Mouse (Mus musculus) liver, postnatal 0 days (tissue): Measurements from ENCODE around the gene Nphp1. TPM values are rescaled to one million over a fixed set of nuclear protein-coding genes. Genes with fewer than 3 reads are reported as not detected.

Source experiments
- ATAC-seq: fragments of 200-750 bp; cut with Nextera tagmentation; 2 replicates; pipeline ENCODE4 v1.8.0; 2017; ENCODE audit warnings: mild to moderate bottlenecking, moderate library complexity
- DNase-seq: peaks from one replicate; pipeline ENCODE4 v3.0.0-alpha.2; 2016
- H3K27ac ChIP-seq: fragments of 300-500 bp; sonication (generic); 2 replicates; pipeline ENCODE4 v1.5.1; 2014; ENCODE audit warnings: antibody characterized with exemption, moderate library complexity, mild to moderate bottlenecking, low read depth
- H3K27me3 ChIP-seq: fragments of 300-500 bp; sonication (generic); 2 replicates; pipeline ENCODE4 v1.6.1; 2014; ENCODE audit warnings: low read length, control low read depth, mixed read lengths; ENCODE audit not compliant: insufficient read depth
- H3K36me3 ChIP-seq: fragments of 300-500 bp; sonication (generic); replicated peaks from 2 replicates; pipeline ENCODE4 v1.6.1; 2014; ENCODE audit warnings: mild to moderate bottlenecking, control low read depth, low read length, moderate library complexity, mixed read lengths; ENCODE audit not compliant: insufficient read depth
- H3K4me1 ChIP-seq: fragments of 300-500 bp; sonication (generic); 2 replicates; pipeline ENCODE4 v1.6.1; 2014; ENCODE audit warnings: antibody characterized with exemption, mild to moderate bottlenecking, control low read depth; ENCODE audit not compliant: insufficient read depth
- H3K4me2 ChIP-seq: fragments of 300-500 bp; sonication (generic); 2 replicates; pipeline ENCODE4 v1.6.1; 2014; ENCODE audit warnings: low read depth, mild to moderate bottlenecking, low read length, moderate library complexity, mixed read lengths
- H3K4me3 ChIP-seq: fragments of 300-500 bp; sonication (generic); 2 replicates; pipeline ENCODE4 v1.5.1; 2014; ENCODE audit warnings: low read depth, low read length
- H3K9ac ChIP-seq: fragments of 300-500 bp; sonication (generic); replicated peaks from 2 replicates; pipeline ENCODE4 v1.6.1; 2014; ENCODE audit warnings: mild to moderate bottlenecking, moderate library complexity
- H3K9me3 ChIP-seq: fragments of 300-500 bp; sonication (generic); 2 replicates; pipeline ENCODE4 v1.6.1; 2016; ENCODE audit warnings: mild to moderate bottlenecking, control low read depth, low read length, mixed read lengths
- CTCF ChIP-seq: sonication (generic); IDR thresholded peaks from 2 replicates; pipeline ENCODE4 v1.5.1; 2016; ENCODE audit warnings: antibody characterized with exemption, low read depth
- EP300 ChIP-seq: IDR thresholded peaks from 2 replicates; pipeline ENCODE4 v1.6.1; 2016; ENCODE audit warnings: antibody characterized with exemption, low read depth, mild to moderate bottlenecking
- WGBS: fragments of 180-500 bp; shearing (Covaris S2); extraction: QIAGEN DNeasy Blood & Tissue Kit; methylation state at CpG from one replicate; pipeline ENCODE4 v1.1.7; 2014; ENCODE audit not compliant: insufficient replicate concordance; 5-methylcytosine and 5-hydroxymethylcytosine counted together
- polyA plus RNA-seq: library from polyadenylated mRNA; unstranded; fragments of >200 nt; fragmentation: Nextera tagmentation; extraction: Ambion mirVana; gene quantifications from 2 replicates; pipeline ENCODE4 v1.2.1, GENCODE M21; 2015

Gene Nphp1
- polyA plus RNA-seq, 1 experiment from 2014 or later = 4.4 TPM

DNA sequence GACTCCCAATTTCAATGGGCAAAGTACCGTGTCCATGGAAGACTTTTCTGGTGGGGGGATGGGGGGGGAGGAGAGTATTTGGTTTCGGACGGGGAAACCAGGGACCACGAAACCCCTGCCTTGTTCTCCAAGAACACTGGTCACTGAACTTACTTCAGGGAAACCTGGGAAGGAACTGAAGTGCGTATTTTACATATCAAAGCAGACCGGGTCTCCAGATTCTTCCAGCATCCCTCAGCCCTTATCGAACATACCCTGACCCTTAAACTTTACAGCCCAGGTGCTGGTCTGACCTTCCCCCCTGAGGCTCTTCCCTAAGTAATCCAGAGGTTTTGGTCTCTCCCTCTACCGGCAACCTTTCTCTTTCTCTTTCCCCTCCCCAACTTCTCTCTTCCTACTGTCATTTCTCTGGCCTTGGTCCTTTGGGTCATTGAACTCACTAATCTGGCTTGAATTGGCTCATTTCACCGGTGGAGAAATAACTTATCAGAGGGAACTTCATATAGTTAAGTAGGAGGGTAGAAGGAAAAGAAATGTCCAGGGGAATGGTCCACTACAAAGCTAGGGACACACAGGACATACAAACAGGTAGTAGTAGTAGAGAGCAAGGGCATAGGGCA lies 1.1 kb upstream of the Nphp1 start:
- ATAC-seq (no peak), DNase-seq (no peak)
- 30% methylated on average over 9 of the region's 9 CpGs for WGBS
- Histone ChIP-seq H3K27ac (peak overlapping the region; percentile 48; the same call in 1 of the 2 replicates), H3K9ac (peak overlapping the region; percentile 76), H3K4me3 (peak overlapping the region; percentile 67), H3K4me1 (peaks cover 18% of the 10 kb centered on the region), H3K4me2 (peak overlapping the region; percentile 92), H3K36me3 (no peaks in the 10 kb centered on the region), H3K27me3 (no peaks in the 10 kb centered on the region), H3K9me3 (no peaks in the 10 kb centered on the region)
- no peak for TF ChIP-seq CTCF
- no peak for TF ChIP-seq EP300

DNA sequence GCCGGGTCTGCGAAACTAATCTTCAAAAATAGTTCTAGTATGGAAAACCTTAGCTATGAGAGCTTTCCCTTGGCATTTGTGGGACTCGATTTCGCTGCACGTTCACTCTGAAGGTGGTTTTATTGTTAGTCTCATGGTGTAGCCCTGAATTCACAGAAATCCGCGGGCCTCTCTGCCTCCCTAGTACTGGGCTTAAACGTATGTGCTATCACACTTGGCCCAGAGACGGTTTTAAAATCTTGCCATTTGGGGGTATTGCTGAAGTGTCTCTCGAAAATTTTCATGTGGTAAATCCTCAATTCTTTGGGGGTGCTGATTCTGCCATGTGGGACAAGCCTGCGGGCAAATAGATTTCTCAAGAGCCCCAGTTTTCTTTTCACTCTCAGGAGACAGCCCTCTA lies 441 bp upstream of the Nphp1 start:
- no peak for TF ChIP-seq EP300
- no peak for TF ChIP-seq CTCF
- Histone ChIP-seq H3K36me3 (no peaks in the 10 kb centered on the region), H3K27me3 (no peaks in the 10 kb centered on the region), H3K9ac (peak overlapping the region; percentile 76), H3K4me1 (peaks cover 18% of the 10 kb centered on the region), H3K4me3 (peak overlapping the region; percentile 67), H3K27ac (peak overlapping the region; percentile 48; the same call in 1 of the 2 replicates), H3K4me2 (peak overlapping the region; percentile 92), H3K9me3 (no peaks in the 10 kb centered on the region)
- 4% methylated on average over 11 of the region's 11 CpGs for WGBS
- DNase-seq (no peak), ATAC-seq (peak; percentile 34; the same call in 1 of the 2 replicates)

DNA sequence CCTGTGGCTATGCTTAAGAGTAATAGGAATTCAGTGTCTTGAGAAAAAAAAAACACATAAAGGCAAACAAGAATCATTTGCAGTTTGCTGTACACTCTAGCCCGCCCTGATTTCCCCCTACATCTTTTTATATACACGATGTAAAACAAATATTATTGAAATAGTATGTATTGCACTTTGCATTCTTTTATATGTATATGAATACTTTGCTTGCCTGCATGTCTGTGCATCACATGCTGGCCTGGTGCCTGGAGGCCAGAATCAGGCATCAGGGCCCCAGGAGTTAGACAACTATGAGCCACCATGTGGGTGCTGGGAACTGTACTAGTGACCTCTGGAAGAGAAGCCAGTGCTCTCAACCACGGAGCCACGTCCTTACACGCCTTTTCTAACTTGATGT lies 1.5 kb downstream of the Nphp1 start:
- peaks cover 18% of the 10 kb centered on the region for H3K4me1 ChIP-seq
- no peak overlapping the region for H3K9ac ChIP-seq
- ATAC-seq (no peak), DNase-seq (no peak)
- H3K27ac ChIP-seq = no peak overlapping the region
- H3K36me3 ChIP-seq = no peaks in the 10 kb centered on the region
- TF ChIP-seq EP300 = no peak
- TF ChIP-seq CTCF = no peak
- no peaks in the 10 kb centered on the region for H3K27me3 ChIP-seq
- 79% methylated on average over 5 of the region's 5 CpGs for WGBS
- H3K4me3 ChIP-seq = no peak overlapping the region
- no peaks in the 10 kb centered on the region for H3K9me3 ChIP-seq
- no peak overlapping the region for H3K4me2 ChIP-seq

DNA sequence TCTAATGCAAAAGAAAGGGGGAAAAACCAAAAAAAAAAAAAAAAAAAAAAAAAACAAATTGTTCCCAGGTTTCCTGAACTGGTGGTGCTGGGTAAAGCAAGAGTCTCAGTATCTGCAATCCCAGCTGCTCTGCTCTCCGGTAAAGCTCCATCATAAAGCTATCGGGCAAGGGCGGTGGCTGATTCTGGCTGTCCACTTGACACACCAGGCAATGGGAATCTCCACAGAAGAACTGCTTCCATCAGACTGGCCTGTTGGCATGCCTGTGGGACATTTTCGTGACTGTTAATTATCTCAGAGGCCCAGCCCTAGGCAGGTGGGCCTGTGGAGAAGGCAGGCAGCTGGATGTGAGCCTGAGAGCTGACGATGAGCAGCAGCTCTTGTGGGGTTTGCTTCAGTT lies 10.2 kb downstream of the Nphp1 start:
- H3K9me3 ChIP-seq = no peaks in the 10 kb centered on the region
- 79% methylated on average over 5 of the region's 5 CpGs for WGBS
- H3K4me1 ChIP-seq = no peaks in the 10 kb centered on the region
- no peak overlapping the region for H3K9ac ChIP-seq
- ATAC-seq (no peak), DNase-seq (no peak)
- no peak overlapping the region for H3K4me3 ChIP-seq
- TF ChIP-seq EP300 = no peak
- TF ChIP-seq CTCF = no peak
- H3K4me2 ChIP-seq = no peak overlapping the region
- no peak overlapping the region for H3K27ac ChIP-seq
- no peaks in the 10 kb centered on the region for H3K27me3 ChIP-seq
- no peaks in the 10 kb centered on the region for H3K36me3 ChIP-seq

DNA sequence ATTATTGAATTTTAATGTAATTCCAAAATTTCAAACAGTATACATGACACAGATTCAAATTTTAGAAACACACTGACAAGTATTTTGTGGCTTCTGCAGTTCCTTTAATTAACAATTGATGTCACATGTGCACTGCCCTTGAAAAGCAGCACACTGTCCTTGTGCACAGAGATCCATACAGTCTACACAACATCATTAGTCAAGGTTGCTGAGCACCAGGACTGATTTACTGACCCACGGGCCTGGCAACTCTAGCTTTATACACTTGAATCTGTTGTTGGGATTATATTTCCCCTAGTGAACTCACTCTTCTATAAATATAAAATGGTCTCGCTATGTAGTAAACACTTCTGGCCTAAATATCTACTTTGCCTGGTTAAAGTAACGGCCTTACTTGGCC lies 13.7 kb downstream of the Nphp1 start:
- H3K9ac ChIP-seq = no peak overlapping the region
- no peak overlapping the region for H3K4me2 ChIP-seq

DNA sequence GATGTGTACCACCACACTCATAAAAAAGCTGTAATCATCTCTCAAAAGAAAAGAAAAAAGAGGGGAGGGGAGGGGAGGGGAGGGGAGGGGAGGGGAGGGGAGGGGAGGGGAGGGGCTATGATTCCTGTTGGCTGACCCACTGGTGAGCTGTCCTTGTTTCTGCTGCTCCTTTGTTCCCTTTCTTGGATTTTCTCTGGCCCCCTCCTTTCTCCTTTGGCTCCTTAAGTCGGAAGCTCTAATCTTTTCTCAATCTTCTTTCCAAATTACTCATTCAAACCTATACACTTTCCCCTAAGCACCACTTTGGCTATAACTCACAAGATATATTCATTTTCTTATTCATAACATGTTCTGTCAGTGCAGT lies 14.1 kb downstream of the Nphp1 start:
- H3K4me3 ChIP-seq = no peak overlapping the region
- no peak overlapping the region for H3K27ac ChIP-seq
- no peaks in the 10 kb centered on the region for H3K9me3 ChIP-seq
- H3K27me3 ChIP-seq = no peaks in the 10 kb centered on the region
- TF ChIP-seq EP300 = no peak
- TF ChIP-seq CTCF = no peak
- H3K4me2 ChIP-seq = no peak overlapping the region
- ATAC-seq (no peak), DNase-seq (no peak)
- H3K36me3 ChIP-seq = no peaks in the 10 kb centered on the region
- WGBS = 62% methylated on average over 1 of the region's 1 CpGs
- H3K9ac ChIP-seq = no peak overlapping the region
- H3K4me1 ChIP-seq = no peaks in the 10 kb centered on the region

More for the DNA sequence above, 13.7 kb downstream of the Nphp1 start:
- 79% methylated on average over 3 of the region's 3 CpGs for WGBS
- H3K27me3 ChIP-seq = no peaks in the 10 kb centered on the region
- TF ChIP-seq EP300 (no peak), CTCF (no peak)
- H3K4me1 ChIP-seq = no peaks in the 10 kb centered on the region
- H3K4me3 ChIP-seq = no peak overlapping the region
- H3K9me3 ChIP-seq = no peaks in the 10 kb centered on the region
- no peaks in the 10 kb centered on the region for H3K36me3 ChIP-seq
- H3K27ac ChIP-seq = no peak overlapping the region
- no peak for ATAC-seq
- DNase-seq = no peak
